Mouse (Mus musculus) cerebellum, adult 11 months (tissue): ENCODE measurements around the gene Rap1b.

Experiments
- DNase-seq: peaks from one replicate; pipeline ENCODE4 v3.0.0; 2022

Rap1b gene

DNA sequence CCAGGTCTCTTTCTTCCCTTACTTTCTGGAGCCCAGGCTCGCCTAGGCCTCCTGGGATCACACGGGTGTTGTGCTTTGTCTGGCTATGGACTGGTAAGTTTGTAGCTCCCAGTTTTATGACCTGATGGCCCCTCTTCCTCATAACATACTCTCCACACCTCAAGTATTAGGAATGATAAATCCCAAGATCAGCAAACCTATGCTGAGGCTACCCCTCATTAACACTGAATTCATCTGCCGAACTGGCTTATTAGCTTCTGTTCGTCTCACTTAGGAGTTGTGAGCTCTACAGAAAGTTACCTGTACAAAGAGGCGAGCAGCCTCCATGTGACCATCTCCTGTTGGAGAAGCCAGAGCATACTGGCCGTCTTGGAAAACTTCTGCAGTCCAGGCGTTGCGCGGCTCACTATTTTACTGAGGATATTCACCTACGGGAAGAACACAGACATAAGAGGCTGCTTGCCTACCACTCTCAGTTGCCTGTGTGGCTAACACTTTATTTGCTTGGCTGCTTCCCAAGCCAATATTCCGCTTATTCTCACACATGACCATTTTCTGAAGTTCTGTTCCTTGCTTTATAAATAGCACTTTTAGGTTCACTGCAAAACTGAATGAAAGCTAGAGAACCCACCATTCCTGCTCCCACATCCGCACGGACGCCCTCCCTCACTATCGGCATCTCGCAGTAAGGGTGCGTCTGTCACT is 64.7 kb downstream of the Rap1b start:
- no peak for DNase-seq

- no peak for DNase-seq
Observed at GRCm38 (mm10) chr10:117780306-117780911, 65.4 kb downstream of the Rap1b start.

DNA sequence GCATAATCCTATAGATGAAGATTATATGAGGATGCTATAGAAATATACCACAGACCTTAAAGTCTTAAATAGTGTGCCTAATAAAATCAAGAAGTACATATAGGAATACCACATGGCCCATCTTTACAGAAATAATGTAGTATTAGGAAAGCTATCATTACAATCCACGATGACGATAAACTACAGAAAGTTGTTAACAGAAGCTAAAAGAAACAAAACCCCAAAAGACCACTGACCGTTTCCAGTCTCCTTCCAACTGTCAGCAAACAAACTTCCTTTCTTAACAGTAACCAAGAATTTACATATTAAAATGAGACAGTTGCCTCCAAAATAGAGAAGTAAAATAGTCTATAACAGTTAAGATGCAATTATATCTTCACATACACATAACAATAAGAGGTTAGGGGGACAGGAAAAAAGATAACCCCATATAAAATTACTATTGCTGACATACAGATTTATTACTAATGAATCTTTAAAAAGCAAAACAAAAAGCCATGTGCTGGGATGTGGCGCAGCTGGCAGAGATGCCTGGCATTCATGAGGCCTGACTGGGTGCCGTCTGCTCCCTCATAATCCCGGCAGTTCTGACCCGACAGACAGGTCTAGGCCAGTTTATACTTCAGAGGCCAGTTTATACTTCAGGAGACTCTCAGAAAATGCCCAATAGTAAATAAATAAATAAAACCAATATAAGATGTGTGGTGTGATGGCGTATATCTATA is 66.1 kb downstream of the Rap1b start:
- no peak for DNase-seq

DNA sequence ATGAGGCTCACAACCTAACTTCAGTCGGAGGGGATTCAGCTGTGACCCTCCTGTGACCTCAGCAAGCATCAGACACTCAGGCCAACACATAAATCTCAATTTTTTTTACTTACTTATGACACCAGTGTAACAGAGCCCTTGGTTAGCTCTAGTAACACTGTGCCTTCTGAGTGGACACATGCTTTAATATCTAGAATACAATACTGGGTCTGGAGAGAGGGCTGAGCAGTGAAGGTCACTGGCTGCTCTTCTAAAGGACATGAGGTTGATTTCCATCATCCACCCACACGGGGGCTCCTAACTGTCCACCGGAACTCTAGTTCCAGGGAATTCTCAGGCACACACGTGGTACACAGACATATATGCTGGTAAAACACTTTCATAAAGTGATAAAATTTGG is 66.9 kb downstream of the Rap1b start:
- no peak for DNase-seq

DNA sequence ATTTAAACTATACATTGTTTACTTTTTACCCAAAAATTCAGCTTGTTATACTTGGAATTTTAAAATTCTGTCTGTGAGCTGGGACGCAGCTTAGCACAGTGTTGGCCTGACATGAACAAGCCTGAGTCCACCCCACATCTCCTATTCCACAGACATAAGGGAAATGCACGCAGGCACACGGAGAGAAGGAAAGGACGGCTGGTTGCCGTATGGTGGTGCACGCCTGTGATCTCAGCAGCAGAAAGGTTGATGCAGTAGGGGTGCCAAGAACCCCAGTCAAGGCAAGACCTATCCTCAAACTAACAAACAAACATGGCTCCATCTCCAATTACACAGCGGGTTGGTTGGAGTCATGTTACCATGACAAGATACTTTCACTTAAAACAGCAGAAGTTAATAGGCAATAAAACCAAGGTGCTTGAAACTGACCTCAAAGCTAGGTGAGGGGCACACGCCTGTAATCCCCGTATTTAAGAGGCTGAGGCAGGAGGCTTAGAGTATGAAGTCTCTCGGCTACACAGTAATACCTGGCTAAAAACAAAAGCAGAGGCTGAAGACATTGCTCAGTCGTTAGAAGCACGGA is 67.4 kb downstream of the Rap1b start:
- no peak for DNase-seq

DNA sequence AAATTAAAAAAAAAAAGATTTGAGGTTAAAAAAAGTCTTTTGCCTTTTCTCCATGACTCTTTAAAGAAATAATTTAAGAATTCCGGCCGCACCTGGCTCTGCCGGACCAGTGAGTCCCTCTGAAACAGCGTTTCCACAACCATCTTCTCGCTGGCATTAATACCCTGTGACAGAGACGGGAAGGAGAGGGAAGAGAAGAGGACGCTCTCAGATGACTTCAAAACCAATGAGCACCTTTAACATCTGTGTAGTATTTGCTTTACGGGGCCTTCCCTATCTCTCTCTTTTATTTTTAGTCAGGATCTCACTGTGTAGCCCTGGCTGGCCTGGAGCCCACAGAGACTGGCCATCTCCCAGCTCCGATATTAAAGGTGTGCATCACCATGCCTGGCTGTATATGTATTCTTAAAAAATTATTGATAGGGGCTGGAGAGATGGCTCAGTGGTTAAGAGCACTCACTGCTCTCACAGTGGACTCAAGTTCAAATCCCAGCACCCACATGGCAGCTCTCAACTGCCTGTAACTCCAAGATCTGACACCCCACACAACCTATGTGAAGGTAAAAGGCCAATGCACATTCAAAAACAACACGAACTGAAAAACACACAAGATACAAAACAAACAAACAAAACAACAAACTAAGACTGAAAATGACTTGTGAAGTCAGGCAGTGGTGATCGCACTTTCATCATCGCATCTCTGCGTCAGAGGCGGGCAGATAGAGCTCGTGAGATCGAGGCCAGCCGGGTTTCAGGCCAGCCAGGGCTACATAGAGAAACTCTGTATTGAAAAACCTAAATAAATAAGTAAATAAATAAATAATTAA is 68.1 kb downstream of the Rap1b start:
- DNase-seq, result no peak

DNA sequence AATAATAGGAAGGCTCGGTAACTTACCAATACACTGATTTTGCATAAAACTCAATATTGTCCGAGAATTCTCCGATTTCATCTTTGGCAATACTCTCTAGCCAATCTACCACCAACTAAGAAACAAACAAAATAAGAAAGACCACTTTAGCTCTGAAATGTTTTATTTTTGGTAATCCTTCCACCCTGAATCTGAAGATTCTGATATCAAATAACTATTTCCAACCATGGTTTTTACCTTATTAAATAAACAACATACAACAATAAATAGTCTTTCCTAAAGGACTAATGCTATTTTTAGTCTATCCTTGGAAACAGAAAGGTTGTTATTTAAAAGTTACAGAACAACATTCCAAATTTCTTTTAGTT is 68.7 kb downstream of the Rap1b start:
- DNase-seq, result no peak

- no peak for DNase-seq
Observed at GRCm38 (mm10) chr10:117776281-117777102, 69.3 kb downstream of the Rap1b start.

- no peak for DNase-seq
Observed at GRCm38 (mm10) chr10:117775401-117776144, 70.3 kb downstream of the Rap1b start.

DNA sequence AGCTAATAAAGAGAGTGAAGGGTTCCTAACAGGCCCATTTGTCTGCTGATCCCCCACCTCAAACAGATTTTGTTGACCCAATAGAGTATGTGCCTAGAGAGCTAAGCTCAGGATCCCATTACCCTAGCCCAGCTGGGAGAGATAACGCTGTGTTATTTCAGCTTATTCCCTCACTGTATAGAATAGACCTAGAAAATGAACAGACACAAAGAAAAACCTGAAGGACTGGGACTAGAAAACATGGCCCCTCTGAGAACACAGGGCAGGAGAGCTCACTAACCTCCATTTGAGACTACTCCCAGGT is 71.1 kb downstream of the Rap1b start:
- DNase-seq, result no peak

DNA sequence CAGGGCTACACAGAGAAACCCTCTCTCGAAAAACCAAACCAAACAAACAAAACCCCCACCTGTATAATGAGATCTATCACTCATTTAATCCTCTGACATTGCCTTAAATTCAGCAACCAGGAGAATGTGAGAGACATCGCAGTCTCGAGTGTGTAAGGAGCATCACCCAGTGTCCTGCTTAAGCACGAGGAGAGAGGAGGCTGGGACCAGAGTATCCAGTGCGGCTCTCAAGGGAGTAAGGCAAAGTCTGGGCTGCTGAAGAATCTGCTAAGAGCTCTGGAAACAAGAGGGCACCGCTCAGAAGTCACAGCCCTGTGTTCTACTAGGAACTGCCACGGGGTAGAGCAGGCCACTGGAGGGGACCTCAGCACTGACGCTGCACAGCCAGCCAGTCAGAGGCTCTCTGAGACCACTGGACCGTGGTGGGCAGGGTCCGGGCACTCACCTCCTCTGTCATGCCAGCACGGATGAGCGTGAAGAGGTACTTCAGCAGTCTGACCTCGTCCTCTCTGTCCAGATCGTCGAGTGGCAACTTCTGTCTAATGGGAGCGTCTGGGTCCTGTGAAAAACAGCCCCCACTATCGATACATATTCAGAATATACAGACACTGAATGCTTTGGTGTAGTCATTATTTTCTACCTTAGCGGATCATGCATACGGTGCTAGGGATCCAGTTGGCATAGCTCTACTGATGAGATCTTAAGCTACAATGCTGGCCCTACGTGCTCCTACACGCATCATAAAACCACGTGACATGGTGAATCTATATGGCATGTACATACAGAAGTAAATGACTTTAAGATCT is 71.6 kb downstream of the Rap1b start:
- no peak for DNase-seq

DNA sequence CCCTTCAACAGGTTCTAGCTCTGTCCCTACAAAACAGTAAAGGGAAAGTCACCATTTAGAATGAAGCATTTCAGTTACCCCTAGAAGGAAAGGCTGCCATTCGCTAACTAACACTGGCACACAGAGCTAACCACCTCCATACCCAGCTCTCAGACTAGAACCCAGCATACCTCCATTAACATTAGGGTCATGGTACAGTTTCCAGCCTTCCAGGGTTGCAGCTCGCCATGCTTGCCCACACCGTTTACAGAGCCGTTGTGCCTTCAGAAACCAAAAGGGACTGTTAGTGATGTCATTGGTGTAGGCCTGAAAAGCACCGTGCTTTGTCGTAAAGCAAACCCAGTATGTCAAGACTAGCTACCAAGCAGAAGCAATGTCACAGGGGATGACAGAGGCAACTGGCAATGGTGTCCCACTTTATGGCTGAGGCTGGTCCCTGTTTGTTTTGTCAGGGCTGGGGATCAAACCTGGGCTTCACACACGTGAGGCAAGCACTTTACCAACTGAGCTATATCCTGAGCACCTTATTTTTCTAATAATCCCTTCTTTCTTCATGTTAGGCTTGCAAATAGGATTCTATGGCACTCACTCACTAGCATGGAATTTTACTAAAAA is 72.6 kb downstream of the Rap1b start:
- no peak for DNase-seq

GRCm38 (mm10) chr10:117772364-117773105 is 73.3 kb downstream of the Rap1b start:
- DNase-seq, result no peak

- DNase-seq, result no peak
Observed at GRCm38 (mm10) chr10:117771131-117771510, 74.7 kb downstream of the Rap1b start.

DNA sequence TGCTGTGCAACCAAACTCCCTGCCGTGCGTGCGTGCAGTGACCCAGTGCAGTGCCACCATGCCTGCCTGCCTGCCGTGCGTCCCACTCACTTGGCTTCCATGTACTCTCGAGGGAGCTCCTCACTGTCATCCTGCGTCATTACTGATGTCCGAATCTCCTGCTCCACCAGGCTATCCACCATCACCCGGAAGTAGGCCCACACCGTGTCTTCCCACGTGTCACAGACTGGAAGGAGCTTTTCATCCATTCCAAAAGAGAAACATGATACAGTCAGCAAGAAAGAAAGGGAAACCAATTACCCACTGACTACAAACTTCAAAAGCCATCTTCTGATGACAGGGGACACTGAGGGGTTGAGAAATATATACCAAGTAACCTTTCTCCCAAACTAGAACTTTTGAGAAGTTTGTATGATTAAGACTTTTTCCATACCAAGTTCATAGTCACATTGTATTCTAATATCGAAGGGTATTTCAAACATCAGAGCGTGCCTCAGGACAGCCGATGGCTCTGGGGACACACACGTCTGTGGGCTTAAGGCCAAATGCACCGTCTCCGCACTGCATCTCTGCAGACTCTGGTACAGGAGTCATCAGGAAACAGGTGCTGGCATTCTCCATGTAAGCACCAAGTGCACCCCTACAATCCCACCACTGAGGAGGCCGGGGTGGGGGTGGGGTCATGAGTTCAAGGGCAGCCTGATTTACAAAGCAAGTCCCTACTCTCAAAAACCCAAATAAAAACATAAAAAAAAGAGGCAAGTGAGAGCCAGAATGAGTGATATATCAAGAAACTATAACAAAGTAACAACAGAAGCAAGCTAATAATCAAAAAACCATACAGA is 75.3 kb downstream of the Rap1b start:
- DNase-seq, result no peak

GRCm38 (mm10) chr10:117769541-117770285 is 76.1 kb downstream of the Rap1b start:
- no peak for DNase-seq

DNA sequence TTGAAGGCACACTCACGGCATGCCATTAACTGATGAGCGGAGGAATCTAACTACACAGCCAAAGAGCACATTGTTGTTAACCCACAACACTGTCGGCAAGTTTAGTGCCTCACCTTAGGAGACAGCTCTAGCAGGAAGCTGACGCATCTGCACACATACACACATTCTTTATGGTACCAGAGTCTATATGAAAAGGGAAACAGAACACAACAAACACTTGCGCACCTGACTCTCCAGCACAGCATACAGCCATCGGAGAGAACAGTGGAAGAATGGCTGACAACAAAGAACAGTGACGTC is 77.7 kb downstream of the Rap1b start:
- no peak for DNase-seq
